Mouse (Mus musculus) brain, adult 2 months (tissue): ENCODE measurements around the gene Btc.

Experiments
- DNase-seq: peaks from one replicate; pipeline ENCODE4 v3.0.0; 2011; ENCODE audit warnings: low read depth, low spot score

The Btc gene

GRCm38 (mm10) chr5:91321840-91322239 is 81.0 kb downstream of the Btc start:
- no peak for DNase-seq

DNA sequence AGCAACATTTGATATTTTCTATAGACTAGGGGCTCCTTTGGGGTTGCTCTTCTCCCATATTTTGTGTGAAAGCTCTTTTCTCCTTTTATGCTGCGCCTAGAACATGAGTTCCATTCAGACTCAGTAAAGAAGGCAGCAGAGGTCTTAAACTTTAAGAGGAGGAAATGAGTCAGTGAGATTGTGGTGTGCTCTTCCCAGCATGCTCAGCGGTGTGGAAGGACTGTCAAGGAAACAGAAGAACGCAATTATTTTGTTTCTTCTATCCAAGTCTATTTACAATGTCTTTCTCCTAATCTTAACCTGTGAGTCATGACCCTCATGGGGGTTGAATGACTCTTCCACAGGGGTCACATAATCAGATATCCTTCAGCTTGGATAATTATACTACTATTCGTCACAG is 82.4 kb downstream of the Btc start:
- DNase-seq = no peak

GRCm38 (mm10) chr5:91313971-91314370 is 88.8 kb downstream of the Btc start:
- no peak for DNase-seq

DNA sequence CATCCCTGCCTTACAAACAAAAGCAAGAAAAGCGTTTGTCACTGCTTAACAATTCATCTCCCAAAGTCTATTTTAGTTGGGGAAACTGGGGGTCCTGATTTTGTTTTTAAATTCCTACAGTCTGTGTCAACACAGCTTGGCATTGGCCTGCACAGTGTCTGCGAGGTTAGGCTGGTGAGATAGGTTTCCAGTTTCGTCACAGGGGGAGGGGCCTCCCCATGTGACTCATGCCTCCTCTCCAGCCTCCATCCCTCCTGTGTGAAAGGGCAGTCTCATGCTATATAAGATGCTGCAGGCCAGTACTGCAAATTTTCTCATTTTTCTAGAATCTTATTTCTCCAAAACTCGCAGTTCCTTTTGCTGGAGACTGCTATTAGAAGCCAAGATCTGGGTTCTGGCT is 91.0 kb downstream of the Btc start:
- DNase-seq = no peak

DNA sequence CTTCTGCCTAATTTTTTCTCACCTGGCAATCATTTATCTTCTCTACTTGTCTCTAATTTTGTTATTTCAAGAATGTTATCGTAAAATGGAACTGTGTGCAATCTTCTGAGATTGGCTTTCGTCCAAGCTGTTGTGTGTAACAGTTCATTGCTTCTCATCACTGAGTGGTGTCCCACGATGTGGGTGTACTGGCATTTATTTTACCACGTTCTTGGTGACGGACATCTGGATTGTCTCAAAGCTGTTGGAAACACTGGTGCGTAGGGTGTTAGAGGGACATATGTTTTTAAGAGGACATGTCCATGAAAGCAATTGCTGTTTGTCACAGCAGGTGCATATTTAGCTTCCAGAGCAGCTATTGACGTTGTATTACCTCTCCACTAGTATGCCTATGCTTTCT is 94.2 kb downstream of the Btc start:
- DNase-seq = peak; percentile 45

- peak; percentile 79 for DNase-seq
Observed at GRCm38 (mm10) chr5:91307907-91308306, 94.9 kb downstream of the Btc start.
